Mouse (Mus musculus) forebrain, embryonic 14.5 days (tissue): ENCODE measurements around the gene Saa2. TPM values are rescaled to one million over a fixed set of nuclear protein-coding genes. Genes with fewer than 3 reads are reported as not detected.
"Not testable (repeated sequence)": the region's sequence is repeated elsewhere in the genome, so short reads cannot be mapped to it uniquely, and the experiment has no call there.

Source experiments
- ATAC-seq: fragments of 200-750 bp; cut with Nextera tagmentation; 2 replicates; pipeline ENCODE4 v1.8.0; 2017; ENCODE audit warnings: mild to moderate bottlenecking, moderate library complexity
- DNase-seq: peaks from one replicate; pipeline ENCODE4 v3.0.0-alpha.2; 2015; ENCODE audit warnings: low spot score
- H3K27ac ChIP-seq: fragments of 300-500 bp; sonication (generic); 2 replicates; pipeline ENCODE4 v1.5.1; 2014; ENCODE audit warnings: low read depth, mild to moderate bottlenecking, control low read depth, low read length, moderate library complexity
- H3K27me3 ChIP-seq: fragments of 300-500 bp; sonication (generic); replicated peaks from 2 replicates; pipeline ENCODE4 v1.6.1; 2014; ENCODE audit warnings: low read length, control low read depth, mixed read lengths; ENCODE audit not compliant: control insufficient read depth, insufficient read depth
- H3K36me3 ChIP-seq: fragments of 300-500 bp; sonication (generic); 2 replicates; pipeline ENCODE4 v1.6.1; 2014; ENCODE audit warnings: low read length, control low read depth; ENCODE audit not compliant: control insufficient read depth, insufficient read depth
- H3K4me1 ChIP-seq: fragments of 300-500 bp; sonication (generic); 2 replicates; pipeline ENCODE4 v1.6.1; 2014; ENCODE audit warnings: antibody characterized with exemption, low read length, control low read depth; ENCODE audit not compliant: control insufficient read depth, insufficient read depth
- H3K4me2 ChIP-seq: fragments of 300-500 bp; sonication (generic); 2 replicates; pipeline ENCODE4 v1.6.1; 2014; ENCODE audit warnings: mild to moderate bottlenecking, control low read depth, low read length
- H3K4me3 ChIP-seq: fragments of 300-500 bp; sonication (generic); 2 replicates; pipeline ENCODE4 v1.5.1; 2014; ENCODE audit warnings: low read depth, low read length, control low read depth
- H3K9ac ChIP-seq: fragments of 300-500 bp; sonication (generic); 2 replicates; pipeline ENCODE4 v1.6.1; 2014; ENCODE audit warnings: mild to moderate bottlenecking, low read length, control low read depth, moderate library complexity
- H3K9me3 ChIP-seq: fragments of 300-500 bp; sonication (generic); replicated peaks from 2 replicates; pipeline ENCODE4 v1.6.1; 2016; ENCODE audit warnings: low read length, control low read depth, mixed read lengths; ENCODE audit not compliant: control insufficient read depth
- WGBS: fragments of 180-500 bp; shearing (Covaris S2); extraction: QIAGEN DNeasy Blood & Tissue Kit; methylation state at CpG from one replicate; pipeline ENCODE4 v1.1.7; 2014; 5-methylcytosine and 5-hydroxymethylcytosine counted together
- polyA plus RNA-seq: library from polyadenylated mRNA; unstranded; fragments of >200 nt; fragmentation: Nextera tagmentation; extraction: Ambion mirVana; gene quantifications from 2 replicates; pipeline ENCODE4 v1.2.1, GENCODE M21; 2014

Saa2 gene
- polyA plus RNA-seq, 1 experiment from 2014 or later, result not detected

- Histone ChIP-seq H3K9ac (no peak overlapping the region), H3K4me1 (no peaks in the 10 kb centered on the region), H3K27me3 (no peaks in the 10 kb centered on the region), H3K4me3 (no peak overlapping the region), H3K4me2 (no peak overlapping the region), H3K27ac (no peak overlapping the region), H3K9me3 (no peaks in the 10 kb centered on the region), H3K36me3 (no peaks in the 10 kb centered on the region)
- ATAC-seq, result no peak
- no peak for DNase-seq
- WGBS, result 98% methylated on average over 6 of the region's 6 CpGs
Observed at GRCm38 (mm10) chr7:46723354-46723753, 28.2 kb upstream of the Saa2 start.

- Histone ChIP-seq H3K27ac (no peak overlapping the region), H3K4me3 (no peak overlapping the region), H3K9me3 (no peaks in the 10 kb centered on the region), H3K36me3 (no peaks in the 10 kb centered on the region), H3K4me1 (no peaks in the 10 kb centered on the region), H3K27me3 (no peaks in the 10 kb centered on the region), H3K4me2 (no peak overlapping the region), H3K9ac (no peak overlapping the region)
- 86% methylated on average over 3 of the region's 3 CpGs for WGBS
- no peak for DNase-seq
- ATAC-seq, result no peak
Observed at GRCm38 (mm10) chr7:46723849-46724248, 27.7 kb upstream of the Saa2 start.

GRCm38 (mm10) chr7:46724396-46724795, 27.2 kb upstream of the Saa2 start:
- H3K9me3 ChIP-seq, result no peaks in the 10 kb centered on the region
- no peak overlapping the region for H3K4me2 ChIP-seq
- no peaks in the 10 kb centered on the region for H3K27me3 ChIP-seq
- H3K36me3 ChIP-seq, result no peaks in the 10 kb centered on the region
- no peaks in the 10 kb centered on the region for H3K4me1 ChIP-seq
- WGBS, result 67% methylated on average over 5 of the region's 5 CpGs
- H3K4me3 ChIP-seq, result no peak overlapping the region
- no peak overlapping the region for H3K9ac ChIP-seq
- ATAC-seq, result no peak
- DNase-seq, result no peak
- H3K27ac ChIP-seq, result no peak overlapping the region

- Histone ChIP-seq H3K27me3 (no peaks in the 10 kb centered on the region), H3K27ac (no peak overlapping the region), H3K4me3 (no peak overlapping the region), H3K36me3 (no peaks in the 10 kb centered on the region), H3K4me1 (no peaks in the 10 kb centered on the region), H3K4me2 (no peak overlapping the region), H3K9me3 (no peaks in the 10 kb centered on the region), H3K9ac (no peak overlapping the region)
- ATAC-seq, result no peak
- WGBS, result 90% methylated on average over 1 of the region's 1 CpGs
- no peak for DNase-seq
Observed at GRCm38 (mm10) chr7:46727584-46727983, 24.0 kb upstream of the Saa2 start.

GRCm38 (mm10) chr7:46732458-46732857, 19.1 kb upstream of the Saa2 start, which contains the start of gene Saa4:
Gene Saa4 (minus strand): TSS chr7:46732603.
- no peaks in the 10 kb centered on the region for H3K9me3 ChIP-seq
- WGBS, result 90% methylated on average over 4 of the region's 4 CpGs
- H3K9ac ChIP-seq, result no peak within 1 kb of the TSS
- no peak within 1 kb of the TSS for H3K4me3 ChIP-seq
- DNase-seq, result no peak
- no peak for ATAC-seq
- H3K4me2 ChIP-seq, result no peak within 1 kb of the TSS
- no peaks in the 10 kb centered on the region for H3K27me3 ChIP-seq
- H3K27ac ChIP-seq, result no peak within 1 kb of the TSS
- no peaks in the 10 kb centered on the region for H3K4me1 ChIP-seq
- no peaks in the 10 kb centered on the region for H3K36me3 ChIP-seq

- no peak overlapping the region for H3K9ac ChIP-seq
- 89% methylated on average over 2 of the region's 2 CpGs for WGBS
- H3K4me1 ChIP-seq, result no peaks in the 10 kb centered on the region
- ATAC-seq (no peak), DNase-seq (no peak)
- no peaks in the 10 kb centered on the region for H3K27me3 ChIP-seq
- no peak overlapping the region for H3K4me3 ChIP-seq
- no peaks in the 10 kb centered on the region for H3K36me3 ChIP-seq
- no peak overlapping the region for H3K27ac ChIP-seq
- H3K4me2 ChIP-seq, result no peak overlapping the region
- H3K9me3 ChIP-seq, result no peaks in the 10 kb centered on the region
Observed at GRCm38 (mm10) chr7:46734983-46735382, 16.6 kb upstream of the Saa2 start.

- WGBS, result 84% methylated on average over 12 of the region's 12 CpGs
- DNase-seq (no peak), ATAC-seq (no peak)
- no peaks in the 10 kb centered on the region for H3K27me3 ChIP-seq
- H3K9ac ChIP-seq, result no peak overlapping the region
- no peaks in the 10 kb centered on the region for H3K4me1 ChIP-seq
- H3K9me3 ChIP-seq, result no peaks in the 10 kb centered on the region
- H3K36me3 ChIP-seq, result no peaks in the 10 kb centered on the region
- H3K27ac ChIP-seq, result no peak overlapping the region
- no peak overlapping the region for H3K4me3 ChIP-seq
- H3K4me2 ChIP-seq, result no peak overlapping the region
Observed at GRCm38 (mm10) chr7:46738561-46739460, 12.8 kb upstream of the Saa2 start.

GRCm38 (mm10) chr7:46740041-46740440, 11.5 kb upstream of the Saa2 start:
- not testable (repeated sequence) for H3K9me3 ChIP-seq, H3K4me3 ChIP-seq, H3K9ac ChIP-seq, H3K4me1 ChIP-seq, H3K4me2 ChIP-seq, H3K27ac ChIP-seq, ATAC-seq, H3K27me3 ChIP-seq, DNase-seq, H3K36me3 ChIP-seq
- 75% methylated on average over 5 of the region's 5 CpGs for WGBS

GRCm38 (mm10) chr7:46742880-46743279, 8.7 kb upstream of the Saa2 start, which contains the start of gene Saa1:
Gene Saa1 (minus strand): TSS chr7:46742980.
- not testable (repeated sequence) for H3K27ac ChIP-seq, H3K4me2 ChIP-seq, H3K4me3 ChIP-seq, DNase-seq, H3K4me1 ChIP-seq, H3K9me3 ChIP-seq, H3K9ac ChIP-seq, H3K36me3 ChIP-seq, ATAC-seq, H3K27me3 ChIP-seq
- WGBS, result 86% methylated on average over 2 of the region's 3 CpGs
